Mouse (Mus musculus) left cerebral cortex, postnatal 36 days (tissue): ENCODE data around the gene Prkci. TPM values are rescaled to one million over a fixed set of nuclear protein-coding genes. Genes with fewer than 3 reads are reported as not detected.

ENCODE experiments used
- DNase-seq, 2 experiments: peaks; one replicate each; pipeline ENCODE4 v3.0.0; 2021 to 2022; ENCODE audit warnings: low spot score in 2 of 2, mixed read lengths in 1 of 2
- intact Hi-C: fragments of 180-260 bp; cut with DNase I; formaldehyde crosslinking; loops from one replicate; pipeline ENCODE4 v1.15.1; 2025
- microRNA-seq: library from miRNA; unstranded; fragments of <30 nt; microRNA quantifications from one replicate; pipeline ENCODE4 v1.2.0, GENCODE M21; 2022
- total RNA-seq, 2 experiments: library from RNA; stranded (reverse); gene quantifications; 2 replicates each; pipeline ENCODE4 v1.2.3; 2021

Gene Prkci
- total RNA-seq, 2 experiments from 2014 or later = 62.5 to 65.5 TPM

DNA sequence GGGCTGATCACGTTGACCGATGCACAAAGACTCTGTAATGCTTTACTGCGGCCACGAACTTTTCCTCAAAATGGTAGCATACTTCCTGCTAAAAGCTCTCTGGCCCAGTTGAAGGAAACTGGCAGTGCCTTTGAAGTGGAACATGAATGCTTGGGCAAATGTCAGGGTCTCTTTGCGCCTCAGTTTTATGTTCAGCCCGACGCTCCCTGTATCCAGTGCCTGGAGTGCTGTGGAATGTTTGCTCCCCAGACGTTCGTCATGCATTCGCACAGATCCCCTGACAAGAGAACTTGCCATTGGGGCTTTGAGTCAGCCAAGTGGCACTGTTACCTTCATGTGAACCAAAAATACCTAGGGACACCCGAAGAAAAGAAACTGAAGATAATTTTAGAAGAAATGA is 102.4 kb downstream of the Prkci start:
- intact Hi-C loops = loop anchor here (10.0 kb wide), 1 partner anchor 503 kb away; the partner anchor contains the start of gene Actrt3
- no peak for DNase-seq

DNA sequence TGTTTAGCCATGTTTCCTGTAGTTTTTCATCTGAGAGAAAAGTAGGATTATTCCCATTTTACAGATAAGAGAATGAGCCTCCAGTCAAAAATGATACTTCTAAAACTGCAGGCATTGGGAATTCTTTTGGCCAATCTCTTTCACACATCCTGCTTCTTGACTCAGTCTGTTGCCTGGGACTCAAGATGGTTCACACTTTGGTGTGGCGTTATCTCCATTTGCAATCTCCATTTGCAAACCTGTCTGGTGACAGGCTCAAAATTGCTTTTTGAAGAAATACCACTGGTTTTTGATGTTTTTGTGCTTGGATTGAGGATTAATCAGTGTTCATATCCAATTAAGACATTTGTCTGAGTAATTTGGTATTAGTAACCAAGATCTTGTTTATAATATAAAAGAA is 103.0 kb downstream of the Prkci start:
- intact Hi-C loops = loop anchor here (10.0 kb wide), 1 partner anchor 504 kb away; the partner anchor contains the start of gene Actrt3
- DNase-seq = no peak

DNA sequence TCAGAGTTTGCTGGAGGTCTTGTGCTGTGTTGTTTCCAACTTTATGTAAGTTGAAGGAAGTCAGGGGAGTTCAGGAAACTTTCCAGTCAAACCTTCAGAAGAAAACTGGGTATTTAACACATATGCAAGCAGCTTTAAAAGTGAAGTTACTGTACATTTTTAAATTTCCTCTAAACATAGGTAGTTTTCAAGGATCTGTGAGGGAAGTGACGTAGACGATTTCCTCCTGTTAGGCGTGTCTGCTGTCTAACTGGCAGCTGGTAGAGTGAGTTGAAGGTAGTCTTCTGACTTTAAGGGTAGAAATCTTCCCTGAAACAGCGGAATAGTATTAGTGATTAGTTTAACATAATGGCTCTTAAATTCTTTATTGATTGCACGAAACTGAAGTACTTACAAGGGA is 104.5 kb downstream of the Prkci start:
- DNase-seq = no peak
- intact Hi-C loops = no loop called here

DNA sequence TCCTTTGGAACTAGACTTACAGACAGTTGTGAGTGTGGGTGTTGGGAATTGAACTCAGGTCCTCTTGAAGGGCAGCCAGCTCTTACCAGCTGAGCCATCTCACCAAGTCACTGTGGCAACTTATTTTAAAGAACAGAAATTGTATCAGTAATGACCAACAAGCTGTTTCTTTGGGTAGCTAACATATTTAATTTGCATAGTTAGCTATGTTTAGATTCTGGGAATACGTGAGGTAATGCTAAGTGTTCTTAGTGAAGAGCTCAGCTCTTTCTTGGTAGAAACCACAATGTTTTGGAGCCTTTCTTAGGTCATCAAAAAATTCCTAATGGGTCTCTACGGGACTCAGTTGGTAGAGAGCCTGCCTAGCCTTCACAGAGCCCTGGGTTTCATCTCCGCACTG is 105.3 kb downstream of the Prkci start:
- DNase-seq = no peak
- intact Hi-C loops = no loop called here

Small RNA genes within 50 kb of the gene (microRNA-seq; reads per million reads assigned to microRNA genes)
- 1.5 reads per million for gene Mir7008

Other genes with a start within 250 kb of the Prkci start
- not detected for gene Samd7, start 249.5 kb upstream of the Prkci start, total RNA-seq
- gene Sec62, start 202.9 kb upstream of the Prkci start, total RNA-seq = 100 to 1,000 TPM; 109 to 113 TPM
- gene Gpr160, start 139.8 kb upstream of the Prkci start, total RNA-seq = under 1 TPM; 0.29 to 0.76 TPM
- gene Phc3, start 26.3 kb upstream of the Prkci start, total RNA-seq = 10 to 100 TPM; 32.1 to 42.0 TPM
- 10 to 100 TPM; 59.6 to 59.7 TPM for gene Skil, start 99.3 kb downstream of the Prkci start, total RNA-seq
- gene Cldn11, start 154.2 kb downstream of the Prkci start, total RNA-seq = 100 to 1,000 TPM; 132 to 218 TPM